Mouse (Mus musculus): ENCODE measurements around the gene Nek10.
"Not testable (repeated sequence)": the region's sequence is repeated elsewhere in the genome, so short reads cannot be mapped to it uniquely, and the experiment has no call there.

The Nek10 gene

GRCm38 (mm10) chr14:14984106-14984505, 180.9 kb downstream of the Nek10 start:
- not testable (repeated sequence) for DNase-seq (ENCODE audit: inconsistent age in 2 of 2, low spot score in 1 of 2)

DNA sequence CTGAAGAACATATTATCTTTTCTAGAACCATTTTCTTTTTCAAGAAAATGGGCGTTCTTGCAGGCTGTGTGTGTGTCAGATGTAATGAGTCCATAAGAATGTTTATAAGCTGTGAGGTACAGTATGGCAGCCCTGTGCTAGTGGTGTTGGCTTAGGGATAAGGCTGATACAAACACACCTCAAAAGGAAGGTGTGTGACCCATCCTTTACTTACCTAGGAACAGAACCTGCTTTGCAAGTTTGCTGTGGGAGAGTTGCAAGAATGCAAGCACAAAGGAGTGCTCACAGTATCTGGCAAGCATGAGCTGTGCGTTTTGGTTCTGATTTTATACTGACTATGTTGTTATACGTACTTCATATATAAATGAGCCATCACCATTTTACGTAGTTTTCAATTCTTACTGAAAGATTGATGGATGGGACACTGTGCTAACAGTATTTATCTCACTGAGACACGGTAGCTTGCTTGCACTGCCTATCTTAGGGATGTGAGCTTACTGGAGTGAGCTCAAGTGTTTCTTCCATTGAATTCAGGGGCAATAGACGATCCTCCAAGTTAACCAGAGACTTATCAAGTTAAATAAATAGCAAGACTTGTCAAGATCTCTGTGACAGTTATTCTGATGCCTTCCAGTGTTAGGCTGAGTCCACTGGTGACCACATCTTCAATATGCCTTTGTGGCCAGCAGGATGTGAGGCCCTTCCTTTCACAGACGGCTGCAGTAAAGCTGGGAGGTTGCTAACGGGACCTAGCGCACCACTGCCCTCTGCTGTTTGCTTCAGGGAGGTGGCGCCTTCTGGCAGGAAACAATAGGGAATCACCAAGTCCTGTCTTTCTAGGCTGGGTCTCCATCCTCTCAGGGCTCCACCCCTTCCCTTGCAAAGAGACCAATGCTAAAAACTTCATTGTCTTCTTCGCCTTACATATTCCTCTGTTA, 181.8 kb downstream of the Nek10 start:
- peak; percentile 50 to 81 for DNase-seq (ENCODE audit: inconsistent age in 2 of 2, low spot score in 1 of 2)

GRCm38 (mm10) chr14:14987403-14987802, 184.2 kb downstream of the Nek10 start:
- DNase-seq (ENCODE audit: inconsistent age in 2 of 2, low spot score in 1 of 2), result no peak

- no peak for DNase-seq (ENCODE audit: inconsistent age in 2 of 2, low spot score in 1 of 2)
These were observed 188.4 kb downstream of the Nek10 start for GRCm38 (mm10) chr14:14991642-14992041.

DNA sequence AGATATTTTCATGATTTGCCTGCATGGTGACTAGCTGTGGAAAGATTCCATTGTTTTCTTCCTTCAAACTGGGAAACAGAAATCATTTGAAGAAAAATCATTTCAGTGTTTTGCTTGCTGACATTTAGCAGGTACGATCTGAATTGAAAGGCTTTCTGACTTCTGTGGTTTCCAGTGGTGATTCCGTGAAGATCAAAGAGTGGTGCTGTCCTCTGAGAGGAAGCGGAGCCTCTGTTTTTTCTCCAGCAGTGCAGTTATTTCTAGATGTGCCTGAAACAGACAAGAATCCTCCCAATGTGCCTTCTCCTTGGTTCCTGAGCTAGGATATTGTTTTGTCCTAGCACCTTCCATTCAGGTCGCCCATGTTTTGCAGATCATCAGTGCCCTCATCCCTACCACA, 208.2 kb downstream of the Nek10 start:
- DNase-seq (ENCODE audit: inconsistent age in 2 of 2, low spot score in 1 of 2), result peak in 1 of 2 experiments; percentile 27

- DNase-seq (ENCODE audit: inconsistent age in 2 of 2, low spot score in 1 of 2), result no peak
These were observed 211.6 kb downstream of the Nek10 start for GRCm38 (mm10) chr14:15014799-15015198.

DNA sequence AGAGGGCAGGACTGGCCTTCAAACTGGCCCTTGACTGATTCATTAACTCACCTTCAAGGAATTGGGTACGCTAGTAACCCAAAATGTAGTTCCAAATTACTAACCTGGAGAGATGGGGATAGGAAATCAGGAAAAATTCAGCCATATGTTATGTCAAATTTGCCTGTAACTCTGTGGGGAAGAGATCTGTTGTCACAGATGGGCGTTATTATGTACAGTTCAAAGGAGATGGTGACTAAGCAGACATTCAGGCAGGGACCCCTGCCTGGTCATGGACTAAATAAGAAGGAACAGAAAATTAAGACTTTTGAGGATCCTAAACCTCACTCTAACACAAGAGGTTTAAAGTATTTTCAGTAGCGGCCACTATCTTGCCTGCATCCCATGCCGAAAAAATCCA, 227.4 kb downstream of the Nek10 start:
- not testable (repeated sequence) for DNase-seq (ENCODE audit: inconsistent age in 2 of 2, low spot score in 1 of 2)

DNA sequence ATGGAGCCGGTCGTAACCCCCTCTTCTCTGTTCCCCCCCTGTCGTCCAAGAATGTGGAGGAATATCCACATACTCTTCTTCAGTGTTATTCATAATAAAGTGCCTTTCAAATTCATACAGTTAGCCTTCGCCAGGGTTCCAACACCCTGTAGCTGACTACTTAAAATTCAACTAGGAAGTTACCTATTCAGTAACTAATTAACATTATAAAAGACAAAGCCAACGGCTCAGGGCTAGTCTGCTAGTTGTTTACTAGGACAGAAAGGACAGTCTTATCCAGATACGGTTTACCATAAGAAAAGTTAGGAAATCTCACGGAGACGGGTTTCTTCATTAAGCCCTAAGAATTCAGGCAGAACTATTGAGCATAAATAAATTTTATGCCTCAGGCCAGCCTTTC, 231.4 kb downstream of the Nek10 start:
- DNase-seq (ENCODE audit: inconsistent age in 2 of 2, low spot score in 1 of 2), result not testable (repeated sequence)

GRCm38 (mm10) chr14:15048186-15048585, 245.0 kb downstream of the Nek10 start:
- DNase-seq (ENCODE audit: inconsistent age in 2 of 2, low spot score in 1 of 2), result no peak

DNA sequence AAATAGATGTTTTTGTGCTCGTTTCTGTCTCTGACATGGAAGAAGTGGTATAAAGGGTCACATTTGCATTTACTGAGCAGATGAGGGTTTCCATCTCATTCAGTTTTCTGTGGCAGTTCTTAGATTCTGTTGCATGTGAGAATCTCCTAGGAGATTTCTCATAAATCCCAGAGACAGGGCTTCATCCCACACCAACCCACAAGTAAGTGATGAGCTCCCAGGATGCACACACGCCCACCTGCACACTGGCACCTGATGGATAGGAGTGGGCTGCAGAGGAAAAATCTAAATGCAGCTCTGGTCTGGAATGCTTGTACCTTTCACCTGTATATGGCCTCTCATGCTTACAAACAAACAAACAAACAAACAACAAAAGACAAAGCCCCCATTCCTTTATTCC, 258.3 kb downstream of the Nek10 start:
- no peak for DNase-seq (ENCODE audit: inconsistent age in 2 of 2, low spot score in 1 of 2)
